Mouse (Mus musculus): ENCODE results near the gene Tpmt. TPM values are rescaled to one million over a fixed set of nuclear protein-coding genes. Genes with fewer than 3 reads are reported as not detected.

The Tpmt gene
- polyA plus RNA-seq, 1 experiment from 2014 or later, result 25.8 TPM

GRCm38 (mm10) chr13:47053971-47054370 is 9.4 kb upstream of the Tpmt start:
- H3K4me2 ChIP-seq (ENCODE audit: low read depth, severe bottlenecking), result no peak overlapping the region
- H3K27me3 ChIP-seq (ENCODE audit: control insufficient read depth, insufficient read depth, low read length), result no peaks in the 10 kb centered on the region
- 89% methylated on average over 10 of the region's 10 CpGs for WGBS
- no peak overlapping the region for H3K4me3 ChIP-seq (ENCODE audit: low read depth, low read length)
- no peak for ATAC-seq (ENCODE audit: insufficient number of reproducible peaks, low FRiP score, low TSS enrichment, low read depth)
- no peaks in the 10 kb centered on the region for H3K4me1 ChIP-seq (ENCODE audit: control insufficient read depth, insufficient read depth, low read length)
- H3K9ac ChIP-seq (ENCODE audit: low read length), result no peak overlapping the region
- H3K27ac ChIP-seq (replicated peaks; ENCODE audit: low read depth, low read length), result no peak overlapping the region
- DNase-seq (ENCODE audit: low spot score), result no peak
- no peaks in the 10 kb centered on the region for H3K9me3 ChIP-seq (ENCODE audit: control insufficient read depth, low read length)
- H3K36me3 ChIP-seq (ENCODE audit: control insufficient read depth, insufficient read depth, low read length), result peaks cover 3% of the 10 kb centered on the region; the same call in 1 of the 2 replicates

GRCm38 (mm10) chr13:47050009-47050408 is 5.5 kb upstream of the Tpmt start:
- H3K4me2 ChIP-seq (ENCODE audit: low read depth, severe bottlenecking), result no peak overlapping the region
- ATAC-seq (ENCODE audit: insufficient number of reproducible peaks, low FRiP score, low TSS enrichment, low read depth), result no peak
- 85% methylated on average over 4 of the region's 4 CpGs for WGBS
- no peak for DNase-seq (ENCODE audit: low spot score)
- no peaks in the 10 kb centered on the region for H3K27me3 ChIP-seq (ENCODE audit: control insufficient read depth, insufficient read depth, low read length)
- H3K27ac ChIP-seq (replicated peaks; ENCODE audit: low read depth, low read length), result no peak overlapping the region
- H3K9me3 ChIP-seq (ENCODE audit: control insufficient read depth, low read length), result no peaks in the 10 kb centered on the region
- no peak overlapping the region for H3K4me3 ChIP-seq (ENCODE audit: low read depth, low read length)
- H3K9ac ChIP-seq (ENCODE audit: low read length), result no peak overlapping the region
- no peaks in the 10 kb centered on the region; the same call in 1 of the 2 replicates for H3K36me3 ChIP-seq (ENCODE audit: control insufficient read depth, insufficient read depth, low read length)
- H3K4me1 ChIP-seq (ENCODE audit: control insufficient read depth, insufficient read depth, low read length), result no peaks in the 10 kb centered on the region

- H3K27ac ChIP-seq (replicated peaks; ENCODE audit: low read depth, low read length), result no peak overlapping the region
- DNase-seq (ENCODE audit: low spot score), result no peak
- no peaks in the 10 kb centered on the region; the same call in 1 of the 2 replicates for H3K4me1 ChIP-seq (ENCODE audit: control insufficient read depth, insufficient read depth, low read length)
- H3K27me3 ChIP-seq (ENCODE audit: control insufficient read depth, insufficient read depth, low read length), result no peaks in the 10 kb centered on the region
- no peaks in the 10 kb centered on the region for H3K9me3 ChIP-seq (ENCODE audit: control insufficient read depth, low read length)
- H3K4me2 ChIP-seq (ENCODE audit: low read depth, severe bottlenecking), result no peak overlapping the region
- ATAC-seq (ENCODE audit: insufficient number of reproducible peaks, low FRiP score, low TSS enrichment, low read depth), result no peak
- H3K36me3 ChIP-seq (ENCODE audit: control insufficient read depth, insufficient read depth, low read length), result no peaks in the 10 kb centered on the region; the same call in 1 of the 2 replicates
- WGBS, result 93% methylated on average over 4 of the region's 4 CpGs
- H3K4me3 ChIP-seq (ENCODE audit: low read depth, low read length), result no peak overlapping the region
- H3K9ac ChIP-seq (ENCODE audit: low read length), result no peak overlapping the region
These were observed 3.5 kb upstream of the Tpmt start for GRCm38 (mm10) chr13:47047996-47048395.

GRCm38 (mm10) chr13:47043833-47044616 is 512 bp downstream of the Tpmt start:
- 1% methylated on average over 45 of the region's 45 CpGs for WGBS
- ATAC-seq (ENCODE audit: insufficient number of reproducible peaks, low FRiP score, low TSS enrichment, low read depth), result peak; percentile 31; the same call in 1 of the 2 replicates
- DNase-seq (ENCODE audit: low spot score), result peak; percentile 51
- no peak overlapping the region for H3K27ac ChIP-seq (replicated peaks; ENCODE audit: low read depth, low read length)
- H3K4me2 ChIP-seq (ENCODE audit: low read depth, severe bottlenecking), result peak overlapping the region; percentile 96
- H3K27me3 ChIP-seq (ENCODE audit: control insufficient read depth, insufficient read depth, low read length), result no peaks in the 10 kb centered on the region
- H3K9me3 ChIP-seq (ENCODE audit: control insufficient read depth, low read length), result no peaks in the 10 kb centered on the region
- no peaks in the 10 kb centered on the region; the same call in 1 of the 2 replicates for H3K4me1 ChIP-seq (ENCODE audit: control insufficient read depth, insufficient read depth, low read length)
- no peaks in the 10 kb centered on the region for H3K36me3 ChIP-seq (ENCODE audit: control insufficient read depth, insufficient read depth, low read length)
- peak overlapping the region; percentile 69 for H3K9ac ChIP-seq (ENCODE audit: low read length)
- peak overlapping the region; percentile 71 for H3K4me3 ChIP-seq (ENCODE audit: low read depth, low read length)

- DNase-seq (ENCODE audit: low spot score), result peak; percentile 99
- no peaks in the 10 kb centered on the region for H3K36me3 ChIP-seq (ENCODE audit: control insufficient read depth, insufficient read depth, low read length)
- peak; percentile 96 for ATAC-seq (ENCODE audit: insufficient number of reproducible peaks, low FRiP score, low TSS enrichment, low read depth)
- peak within 1 kb of the TSS; percentile 71 for H3K4me3 ChIP-seq (ENCODE audit: low read depth, low read length)
- H3K27me3 ChIP-seq (ENCODE audit: control insufficient read depth, insufficient read depth, low read length), result no peaks in the 10 kb centered on the region
- H3K4me1 ChIP-seq (ENCODE audit: control insufficient read depth, insufficient read depth, low read length), result no peaks in the 10 kb centered on the region; the same call in 1 of the 2 replicates
- peak within 1 kb of the TSS; percentile 69 for H3K9ac ChIP-seq (ENCODE audit: low read length)
- WGBS, result under 1% methylated on average over 48 of the region's 48 CpGs
- H3K4me2 ChIP-seq (ENCODE audit: low read depth, severe bottlenecking), result peak within 1 kb of the TSS; percentile 96
- H3K9me3 ChIP-seq (ENCODE audit: control insufficient read depth, low read length), result no peaks in the 10 kb centered on the region
- H3K27ac ChIP-seq (replicated peaks; ENCODE audit: low read depth, low read length), result no peak within 1 kb of the TSS; the same call in 1 of the 2 replicates
These were observed 1.4 kb downstream of the Tpmt start, which contains the start of gene Kdm1b for GRCm38 (mm10) chr13:47043030-47043680. TSS of gene Kdm1b (plus strand) at chr13:47043499.

- ATAC-seq (ENCODE audit: insufficient number of reproducible peaks, low FRiP score, low TSS enrichment, low read depth) (no peak), DNase-seq (ENCODE audit: low spot score) (no peak)
- Histone ChIP-seq H3K27me3 (ENCODE audit: control insufficient read depth, insufficient read depth, low read length) (no peaks in the 10 kb centered on the region), H3K9ac (ENCODE audit: low read length) (no peak overlapping the region), H3K4me1 (ENCODE audit: control insufficient read depth, insufficient read depth, low read length) (no peaks in the 10 kb centered on the region; the same call in 1 of the 2 replicates), H3K4me2 (ENCODE audit: low read depth, severe bottlenecking) (peak overlapping the region; percentile 96; the same call in 1 of the 2 replicates), H3K36me3 (ENCODE audit: control insufficient read depth, insufficient read depth, low read length) (no peaks in the 10 kb centered on the region), H3K9me3 (ENCODE audit: control insufficient read depth, low read length) (no peaks in the 10 kb centered on the region), H3K27ac (replicated peaks; ENCODE audit: low read depth, low read length) (no peak overlapping the region), H3K4me3 (ENCODE audit: low read depth, low read length) (no peak overlapping the region)
- 58% methylated on average over 8 of the region's 8 CpGs for WGBS
These were observed 2.4 kb downstream of the Tpmt start for GRCm38 (mm10) chr13:47042024-47042633.

- Histone ChIP-seq H3K9ac (ENCODE audit: low read length) (no peak overlapping the region), H3K27ac (replicated peaks; ENCODE audit: low read depth, low read length) (no peak overlapping the region), H3K9me3 (ENCODE audit: control insufficient read depth, low read length) (no peaks in the 10 kb centered on the region), H3K36me3 (ENCODE audit: control insufficient read depth, insufficient read depth, low read length) (no peaks in the 10 kb centered on the region), H3K4me3 (ENCODE audit: low read depth, low read length) (no peak overlapping the region), H3K4me1 (ENCODE audit: control insufficient read depth, insufficient read depth, low read length) (no peaks in the 10 kb centered on the region; the same call in 1 of the 2 replicates), H3K4me2 (ENCODE audit: low read depth, severe bottlenecking) (no peak overlapping the region), H3K27me3 (ENCODE audit: control insufficient read depth, insufficient read depth, low read length) (no peaks in the 10 kb centered on the region)
- no peak for DNase-seq (ENCODE audit: low spot score)
- 94% methylated on average over 5 of the region's 5 CpGs for WGBS
- no peak for ATAC-seq (ENCODE audit: insufficient number of reproducible peaks, low FRiP score, low TSS enrichment, low read depth)
These were observed 4.5 kb downstream of the Tpmt start for GRCm38 (mm10) chr13:47040061-47040460.

GRCm38 (mm10) chr13:47037946-47038345 is 6.6 kb downstream of the Tpmt start:
- Histone ChIP-seq H3K4me1 (ENCODE audit: control insufficient read depth, insufficient read depth, low read length) (no peaks in the 10 kb centered on the region), H3K9me3 (ENCODE audit: control insufficient read depth, low read length) (no peaks in the 10 kb centered on the region), H3K9ac (ENCODE audit: low read length) (no peak overlapping the region), H3K4me3 (ENCODE audit: low read depth, low read length) (no peak overlapping the region), H3K4me2 (ENCODE audit: low read depth, severe bottlenecking) (no peak overlapping the region), H3K36me3 (ENCODE audit: control insufficient read depth, insufficient read depth, low read length) (no peaks in the 10 kb centered on the region), H3K27me3 (ENCODE audit: control insufficient read depth, insufficient read depth, low read length) (no peaks in the 10 kb centered on the region), H3K27ac (replicated peaks; ENCODE audit: low read depth, low read length) (no peak overlapping the region)
- DNase-seq (ENCODE audit: low spot score) (no peak), ATAC-seq (ENCODE audit: insufficient number of reproducible peaks, low FRiP score, low TSS enrichment, low read depth) (no peak)
- 92% methylated on average over 6 of the region's 6 CpGs for WGBS
